Mouse (Mus musculus) liver, adult 2 months (tissue): ENCODE results near the gene Fndc9. TPM values are rescaled to one million over a fixed set of nuclear protein-coding genes. Genes with fewer than 3 reads are reported as not detected.

Source experiments
- DNase-seq: peaks from one replicate; pipeline ENCODE4 v3.0.0-alpha.2; 2011; ENCODE audit warnings: low read depth, low spot score; ENCODE audit errors: extremely low read depth
- H3K27ac ChIP-seq: fragments of 200-500 bp; replicated peaks from 2 replicates; pipeline ENCODE4 v1.5.1; 2012; ENCODE audit warnings: low read depth, mild to moderate bottlenecking, control low read depth, inconsistent platforms, low read length; ENCODE audit not compliant: insufficient read depth
- H3K27me3 ChIP-seq: fragments of 200-500 bp; 2 replicates; pipeline ENCODE4 v1.6.1; 2012; ENCODE audit warnings: mild to moderate bottlenecking, moderate library complexity, low read length, inconsistent platforms; ENCODE audit not compliant: control insufficient read depth, insufficient read depth
- H3K36me3 ChIP-seq: fragments of 200-500 bp; 2 replicates; pipeline ENCODE4 v1.6.1; 2012; ENCODE audit warnings: low read length, inconsistent platforms; ENCODE audit not compliant: control insufficient read depth, insufficient read depth
- H3K4me1 ChIP-seq: fragments of 200-500 bp; 2 replicates; pipeline ENCODE4 v1.6.1; 2011; ENCODE audit warnings: low read length; ENCODE audit not compliant: control insufficient read depth, insufficient read depth
- H3K4me3 ChIP-seq: fragments of 200-500 bp; 2 replicates; pipeline ENCODE4 v1.5.1; 2011; ENCODE audit warnings: low read depth, mild to moderate bottlenecking, control low read depth, low read length, moderate library complexity; ENCODE audit not compliant: insufficient read depth
- H3K79me2 ChIP-seq: fragments of 200-500 bp; 2 replicates; pipeline ENCODE4 v1.6.1; 2012; ENCODE audit warnings: inconsistent platforms, mild to moderate bottlenecking, low read length, moderate library complexity; ENCODE audit not compliant: control insufficient read depth, insufficient read depth
- H3K9ac ChIP-seq: fragments of 200-500 bp; 2 replicates; pipeline ENCODE4 v1.6.1; 2012; ENCODE audit warnings: low read depth, mild to moderate bottlenecking, control low read depth, inconsistent platforms, low read length
- CTCF ChIP-seq: fragments of 200-500 bp; IDR thresholded peaks from 2 replicates; pipeline ENCODE4 v1.5.1; 2011; ENCODE audit warnings: low read depth, low read length, control low read depth
- POLR2A ChIP-seq: fragments of 200-500 bp; IDR thresholded peaks from 2 replicates; pipeline ENCODE4 v1.6.1; 2011; ENCODE audit warnings: low read length, control low read depth; ENCODE audit not compliant: insufficient read depth; ENCODE audit errors: extremely low read depth
- WGBS: fragments of 180-500 bp; shearing (Covaris S2); methylation state at CpG from one replicate; pipeline ENCODE4 v1.1.7; 2018; 5-methylcytosine and 5-hydroxymethylcytosine counted together
- polyA plus RNA-seq: library from polyadenylated mRNA; depleted of rRNA; stranded (reverse); fragments of >200 nt; gene quantifications from 2 replicates; pipeline ENCODE4 v1.2.3, GENCODE M21; 2012; rRNA removed
- total RNA-seq: library from RNA; depleted of rRNA; stranded (reverse); fragments of >200 nt; gene quantifications from 2 replicates; pipeline ENCODE4 v1.2.3, GENCODE M21; 2014; rRNA removed

Gene Fndc9
- total RNA-seq (not detected in 2 replicates), polyA plus RNA-seq (not detected in 2 replicates)

GRCm38 (mm10) chr11:46235334-46235733, at the start of gene Fndc9:
Fndc9 (plus strand) TSS chr11:46235531.
- no peaks in the 10 kb centered on the region for H3K36me3 ChIP-seq

GRCm38 (mm10) chr11:46188283-46188682, 47.0 kb upstream of the Fndc9 start:
- Histone ChIP-seq H3K36me3 (no peaks in the 10 kb centered on the region), H3K79me2 (no peaks in the 10 kb centered on the region), H3K27ac (no peak overlapping the region), H3K27me3 (no peaks in the 10 kb centered on the region), H3K4me1 (no peaks in the 10 kb centered on the region), H3K9ac (no peak overlapping the region), H3K4me3 (no peak overlapping the region)
- TF ChIP-seq CTCF (no peak), POLR2A (no peak)
- no peak for DNase-seq
- 90% methylated on average over 2 of the region's 2 CpGs for WGBS

More at GRCm38 (mm10) chr11:46235334-46235733, at the start of gene Fndc9:
- Histone ChIP-seq H3K4me3 (no peak within 1 kb of the TSS), H3K79me2 (no peaks in the 10 kb centered on the region), H3K27ac (no peak within 1 kb of the TSS), H3K9ac (no peak within 1 kb of the TSS), H3K4me1 (no peaks in the 10 kb centered on the region), H3K27me3 (no peaks in the 10 kb centered on the region)
- DNase-seq: no peak
- WGBS: 88% methylated on average over 11 of the region's 11 CpGs
- TF ChIP-seq CTCF: no peak
- TF ChIP-seq POLR2A: no peak

GRCm38 (mm10) chr11:46194175-46194574, 41.2 kb upstream of the Fndc9 start:
- Histone ChIP-seq H3K9ac (no peak overlapping the region), H3K36me3 (no peaks in the 10 kb centered on the region), H3K27me3 (no peaks in the 10 kb centered on the region), H3K79me2 (no peaks in the 10 kb centered on the region), H3K4me3 (no peak overlapping the region), H3K27ac (no peak overlapping the region), H3K4me1 (no peaks in the 10 kb centered on the region)
- TF ChIP-seq CTCF (no peak), POLR2A (no peak)
- 84% methylated on average over 4 of the region's 4 CpGs for WGBS
- DNase-seq: peak; percentile 14

- Histone ChIP-seq H3K4me1 (no peaks in the 10 kb centered on the region), H3K27me3 (no peaks in the 10 kb centered on the region), H3K4me3 (no peak overlapping the region), H3K9ac (no peak overlapping the region), H3K27ac (no peak overlapping the region), H3K79me2 (no peaks in the 10 kb centered on the region), H3K36me3 (no peaks in the 10 kb centered on the region)
- WGBS: 86% methylated on average over 11 of the region's 11 CpGs
- TF ChIP-seq POLR2A (no peak), CTCF (no peak)
- DNase-seq: no peak
Observed at GRCm38 (mm10) chr11:46200664-46201063, 34.7 kb upstream of the Fndc9 start.

- no peaks in the 10 kb centered on the region for H3K27me3 ChIP-seq
- H3K27ac ChIP-seq: no peak overlapping the region
- TF ChIP-seq POLR2A (no peak), CTCF (no peak)
- no peak overlapping the region for H3K4me3 ChIP-seq
- WGBS: 77% methylated on average over 20 of the region's 20 CpGs
- H3K9ac ChIP-seq: no peak overlapping the region
- H3K36me3 ChIP-seq: no peaks in the 10 kb centered on the region
- H3K79me2 ChIP-seq: no peaks in the 10 kb centered on the region
- no peak for DNase-seq
- no peaks in the 10 kb centered on the region for H3K4me1 ChIP-seq
Observed at GRCm38 (mm10) chr11:46201636-46202546, 33.4 kb upstream of the Fndc9 start.

GRCm38 (mm10) chr11:46202547-46202887, 32.8 kb upstream of the Fndc9 start:
- Histone ChIP-seq H3K9ac (no peak overlapping the region), H3K79me2 (no peaks in the 10 kb centered on the region), H3K27ac (no peak overlapping the region), H3K4me3 (no peak overlapping the region), H3K27me3 (no peaks in the 10 kb centered on the region), H3K4me1 (no peaks in the 10 kb centered on the region), H3K36me3 (no peaks in the 10 kb centered on the region)
- DNase-seq: no peak
- TF ChIP-seq CTCF (no peak), POLR2A (no peak)
- 52% methylated on average over 10 of the region's 10 CpGs for WGBS
